Mouse (Mus musculus) lung, embryonic 16.5 days (tissue): ENCODE measurements around the gene Ufc1. TPM values are rescaled to one million over a fixed set of nuclear protein-coding genes. Genes with fewer than 3 reads are reported as not detected.

Experiments used
- ATAC-seq: fragments of 200-750 bp; cut with Nextera tagmentation; 2 replicates; pipeline ENCODE4 v1.8.0; 2017; ENCODE audit warnings: low read depth, mild to moderate bottlenecking, moderate library complexity
- H3K27ac ChIP-seq: fragments of 300-500 bp; sonication (generic); 2 replicates; pipeline ENCODE4 v1.5.1; 2014; ENCODE audit warnings: mild to moderate bottlenecking, control low read depth, low read length
- H3K27me3 ChIP-seq: fragments of 300-500 bp; sonication (generic); 2 replicates; pipeline ENCODE4 v1.6.1; 2014; ENCODE audit warnings: low read depth, low read length, mixed read lengths; ENCODE audit not compliant: control insufficient read depth, insufficient read depth
- H3K36me3 ChIP-seq: fragments of 300-500 bp; sonication (generic); 2 replicates; pipeline ENCODE4 v1.6.1; 2014; ENCODE audit warnings: low read length; ENCODE audit not compliant: control insufficient read depth, insufficient read depth
- H3K4me1 ChIP-seq: fragments of 300-500 bp; sonication (generic); replicated peaks from 2 replicates; pipeline ENCODE4 v1.6.1; 2014; ENCODE audit warnings: low read length, mixed read lengths; ENCODE audit not compliant: control insufficient read depth, insufficient read depth
- H3K4me2 ChIP-seq: fragments of 300-500 bp; sonication (generic); 2 replicates; pipeline ENCODE4 v1.6.1; 2014; ENCODE audit warnings: low read depth, low read length, control low read depth
- H3K4me3 ChIP-seq: fragments of 300-500 bp; sonication (generic); 2 replicates; pipeline ENCODE4 v1.5.1; 2014; ENCODE audit warnings: mild to moderate bottlenecking, low read length, control low read depth
- H3K9ac ChIP-seq: fragments of 300-500 bp; sonication (generic); 2 replicates; pipeline ENCODE4 v1.6.1; 2014; ENCODE audit warnings: low read length, control low read depth
- H3K9me3 ChIP-seq: fragments of 300-500 bp; sonication (generic); 2 replicates; pipeline ENCODE4 v1.6.1; 2016; ENCODE audit warnings: low read length; ENCODE audit not compliant: control insufficient read depth
- WGBS: fragments of 180-500 bp; shearing (Covaris S2); extraction: QIAGEN DNeasy Blood & Tissue Kit; methylation state at CpG from one replicate; pipeline ENCODE4 v1.1.7; 2014; 5-methylcytosine and 5-hydroxymethylcytosine counted together
- polyA plus RNA-seq: library from polyadenylated mRNA; unstranded; fragments of >200 nt; fragmentation: Nextera tagmentation; extraction: Ambion mirVana; gene quantifications from 2 replicates; pipeline ENCODE4 v1.2.1, GENCODE M21; 2015

Gene Ufc1
- polyA plus RNA-seq, 1 experiment from 2014 or later, result 109 TPM

DNA sequence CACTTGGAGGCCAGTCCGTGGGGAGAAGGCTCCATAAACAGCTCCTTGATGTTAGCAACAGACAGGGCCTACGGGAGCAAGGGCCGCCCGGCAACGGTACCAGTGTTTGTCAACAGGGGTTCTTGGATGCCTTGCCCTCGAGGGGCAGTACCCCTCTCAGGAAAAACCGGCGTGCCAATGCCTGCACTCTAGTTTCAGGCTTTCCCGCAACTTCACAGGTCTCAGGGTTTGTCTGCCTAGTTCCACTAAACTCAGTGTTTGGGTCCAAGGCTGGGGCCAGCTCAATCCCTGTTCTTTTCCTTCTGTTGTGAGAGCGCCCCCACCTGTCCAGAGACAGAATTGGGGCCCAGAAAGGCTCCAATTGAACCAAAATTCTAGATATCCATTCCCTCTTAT, 13.3 kb downstream of the Ufc1 start:
- Histone ChIP-seq H3K27me3 (no peaks in the 10 kb centered on the region), H3K27ac (peak overlapping the region; percentile 94), H3K4me3 (peak overlapping the region; percentile 80), H3K36me3 (peaks cover 19% of the 10 kb centered on the region), H3K4me1 (peaks cover 8% of the 10 kb centered on the region), H3K9ac (peak overlapping the region; percentile 77), H3K4me2 (peak overlapping the region; percentile 76), H3K9me3 (no peaks in the 10 kb centered on the region)
- ATAC-seq, result peak; percentile 67
- 2% methylated on average over 10 of the region's 10 CpGs for WGBS

DNA sequence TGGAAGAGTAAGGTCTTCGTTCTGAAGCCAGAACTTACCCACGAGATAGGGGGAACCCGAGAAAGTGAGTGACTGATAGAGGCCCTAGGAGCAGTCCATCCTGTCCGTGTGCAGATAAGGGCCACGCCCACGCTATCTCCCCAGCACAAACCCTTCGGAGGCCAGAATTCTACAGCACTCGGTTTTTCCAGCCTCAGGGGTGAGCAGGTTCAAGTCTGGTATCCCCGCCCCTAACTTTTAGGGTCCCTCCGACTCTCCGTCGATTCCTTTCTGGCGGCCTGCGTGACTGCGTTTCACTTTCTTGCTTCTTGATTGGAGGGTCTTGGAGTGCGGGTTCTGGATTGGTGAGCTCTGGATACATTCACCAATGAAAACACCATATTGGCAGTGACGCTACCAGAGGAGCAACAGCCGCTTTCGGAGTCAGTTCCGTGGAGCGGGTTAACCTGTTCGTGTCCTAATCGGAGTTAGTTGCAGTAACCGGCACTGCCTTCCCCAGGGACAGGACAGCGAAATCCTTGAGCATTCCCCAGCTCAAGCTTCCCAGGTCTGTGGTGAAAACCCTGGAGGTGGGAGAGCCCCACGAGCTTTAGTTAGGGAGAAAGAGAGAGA, 13.8 kb downstream of the Ufc1 start, which contains the start of gene Ppox:
Gene Ppox (minus strand): TSS at position 271 of the 612 bp plus-strand sequence.
- under 1% methylated on average over 26 of the region's 26 CpGs for WGBS
- Histone ChIP-seq H3K9me3 (no peaks in the 10 kb centered on the region), H3K27ac (peak within 1 kb of the TSS; percentile 94), H3K9ac (peak within 1 kb of the TSS; percentile 85), H3K27me3 (no peaks in the 10 kb centered on the region), H3K4me3 (peak within 1 kb of the TSS; percentile 80), H3K4me2 (peak within 1 kb of the TSS; percentile 90), H3K36me3 (peaks cover 24% of the 10 kb centered on the region), H3K4me1 (peaks cover 8% of the 10 kb centered on the region)
- peak; percentile 98 for ATAC-seq

DNA sequence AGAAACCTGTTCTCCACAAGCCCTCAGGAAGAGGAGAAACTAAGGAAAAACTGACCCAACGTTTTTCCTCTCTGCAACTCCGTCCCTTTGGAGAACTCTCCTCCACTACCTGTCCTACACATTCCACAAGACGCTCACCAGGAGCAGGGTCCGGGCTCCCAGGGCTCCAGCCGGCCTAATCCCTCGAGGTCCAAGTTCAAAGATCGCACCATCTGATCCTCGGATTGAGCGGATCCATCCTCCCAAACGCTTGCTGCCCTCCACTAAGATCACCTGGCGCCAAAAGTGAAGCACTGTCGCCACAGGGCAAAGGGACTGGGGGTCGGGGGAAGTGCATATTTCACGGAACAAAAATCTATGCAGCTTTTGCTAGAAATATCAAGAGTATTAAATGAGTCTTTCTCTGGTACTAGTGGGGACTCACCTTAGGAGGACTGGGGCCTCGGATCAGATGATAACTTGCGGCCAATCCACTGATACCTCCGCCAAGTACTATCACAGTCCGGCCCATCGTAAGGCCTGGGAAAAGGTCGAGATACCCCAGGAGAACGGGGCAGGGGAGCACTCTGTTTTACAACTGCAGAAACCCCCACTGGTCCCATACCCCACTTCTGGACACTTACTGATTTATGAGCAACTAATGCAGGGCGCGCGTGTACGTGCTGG, 14.4 kb downstream of the Ufc1 start:
- Histone ChIP-seq H3K27me3 (no peaks in the 10 kb centered on the region), H3K9ac (peak overlapping the region; percentile 85), H3K9me3 (no peaks in the 10 kb centered on the region), H3K4me2 (peak overlapping the region; percentile 90), H3K36me3 (peaks cover 30% of the 10 kb centered on the region), H3K27ac (peak overlapping the region; percentile 32; the same call in 1 of the 2 replicates), H3K4me1 (peaks cover 8% of the 10 kb centered on the region), H3K4me3 (peak overlapping the region; percentile 80)
- under 1% methylated on average over 25 of the region's 25 CpGs for WGBS
- peak; percentile 2 for ATAC-seq

- peaks cover 8% of the 10 kb centered on the region for H3K4me1 ChIP-seq
- peak overlapping the region; percentile 80 for H3K4me3 ChIP-seq
- peaks cover 34% of the 10 kb centered on the region for H3K36me3 ChIP-seq
- peak overlapping the region; percentile 85 for H3K9ac ChIP-seq
- no peak overlapping the region for H3K27ac ChIP-seq
- no peaks in the 10 kb centered on the region for H3K9me3 ChIP-seq
- no peak for ATAC-seq
- 61% methylated on average over 5 of the region's 5 CpGs for WGBS
- H3K4me2 ChIP-seq, result peak overlapping the region; percentile 90
- no peaks in the 10 kb centered on the region for H3K27me3 ChIP-seq
Observed at GRCm38 (mm10) chr1:171279721-171280120, 15.1 kb downstream of the Ufc1 start.

DNA sequence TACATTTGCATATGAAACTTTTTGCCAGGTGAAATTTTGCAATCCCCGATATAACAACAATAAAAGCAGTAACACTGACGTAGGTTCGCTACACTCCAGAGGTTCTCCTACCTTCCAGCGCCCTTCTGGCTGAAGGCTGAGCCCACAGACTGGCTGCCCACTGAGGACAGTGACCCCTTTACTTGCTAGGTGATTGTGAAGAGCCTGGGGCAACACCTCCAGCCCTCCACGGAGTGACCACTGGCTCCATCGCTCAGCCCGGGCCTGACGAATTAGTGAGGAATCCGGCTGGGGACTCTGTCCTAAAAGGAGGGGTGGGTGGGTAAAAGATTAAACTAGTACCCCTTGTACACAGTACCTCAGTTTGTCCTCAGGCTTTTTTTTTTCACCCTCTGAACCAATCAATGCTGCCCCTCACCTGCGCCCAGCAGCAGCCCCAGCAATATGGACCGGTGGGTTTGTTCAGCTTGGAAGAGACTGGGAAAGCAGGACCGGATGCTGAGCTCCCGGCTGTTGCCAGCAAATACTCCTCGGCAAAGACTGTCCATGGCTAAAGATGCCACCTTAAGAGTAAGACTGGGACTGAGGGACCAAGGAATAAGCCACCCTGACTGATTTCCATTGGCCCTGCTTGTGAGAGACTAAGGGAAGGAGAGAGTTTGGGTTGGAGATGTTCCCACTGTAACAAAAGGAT, 15.7 kb downstream of the Ufc1 start:
- no peak for ATAC-seq
- Histone ChIP-seq H3K27ac (no peak overlapping the region), H3K27me3 (no peaks in the 10 kb centered on the region), H3K36me3 (peaks cover 40% of the 10 kb centered on the region), H3K4me3 (no peak overlapping the region), H3K9me3 (no peaks in the 10 kb centered on the region), H3K4me2 (no peak overlapping the region), H3K4me1 (peaks cover 8% of the 10 kb centered on the region), H3K9ac (no peak overlapping the region)
- 82% methylated on average over 14 of the region's 14 CpGs for WGBS

GRCm38 (mm10) chr1:171278436-171278835, 16.4 kb downstream of the Ufc1 start:
- H3K4me1 ChIP-seq, result peaks cover 8% of the 10 kb centered on the region
- H3K4me3 ChIP-seq, result no peak overlapping the region
- no peaks in the 10 kb centered on the region for H3K9me3 ChIP-seq
- H3K4me2 ChIP-seq, result no peak overlapping the region
- H3K36me3 ChIP-seq, result peaks cover 44% of the 10 kb centered on the region
- no peaks in the 10 kb centered on the region for H3K27me3 ChIP-seq
- H3K27ac ChIP-seq, result no peak overlapping the region
- no peak overlapping the region for H3K9ac ChIP-seq
- ATAC-seq, result no peak
- 93% methylated on average over 8 of the region's 8 CpGs for WGBS

DNA sequence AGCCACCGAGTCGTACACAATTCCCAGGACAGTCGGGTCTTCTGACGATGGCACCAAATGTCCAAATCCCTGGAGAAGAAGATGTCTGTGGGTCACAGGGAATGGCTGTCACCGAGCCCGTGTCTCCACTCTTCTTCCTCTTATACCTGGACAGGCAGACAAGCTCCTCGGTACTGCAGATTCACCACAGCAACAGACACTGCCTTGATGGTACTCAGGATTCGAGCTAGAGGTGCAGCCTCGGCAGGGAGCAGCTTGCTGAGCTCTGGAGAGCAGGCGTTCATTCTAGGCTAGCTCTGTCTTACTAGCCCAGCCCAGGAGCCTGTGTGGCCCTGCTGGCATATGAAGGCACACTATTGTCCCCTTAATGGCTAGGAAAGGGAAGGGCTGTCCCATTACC, 17.1 kb downstream of the Ufc1 start:
- Histone ChIP-seq H3K27ac (no peak overlapping the region), H3K9me3 (no peaks in the 10 kb centered on the region), H3K4me2 (no peak overlapping the region), H3K4me3 (no peak overlapping the region), H3K27me3 (no peaks in the 10 kb centered on the region), H3K36me3 (peaks cover 45% of the 10 kb centered on the region), H3K4me1 (peaks cover 8% of the 10 kb centered on the region), H3K9ac (no peak overlapping the region)
- 86% methylated on average over 10 of the region's 10 CpGs for WGBS
- ATAC-seq, result no peak

DNA sequence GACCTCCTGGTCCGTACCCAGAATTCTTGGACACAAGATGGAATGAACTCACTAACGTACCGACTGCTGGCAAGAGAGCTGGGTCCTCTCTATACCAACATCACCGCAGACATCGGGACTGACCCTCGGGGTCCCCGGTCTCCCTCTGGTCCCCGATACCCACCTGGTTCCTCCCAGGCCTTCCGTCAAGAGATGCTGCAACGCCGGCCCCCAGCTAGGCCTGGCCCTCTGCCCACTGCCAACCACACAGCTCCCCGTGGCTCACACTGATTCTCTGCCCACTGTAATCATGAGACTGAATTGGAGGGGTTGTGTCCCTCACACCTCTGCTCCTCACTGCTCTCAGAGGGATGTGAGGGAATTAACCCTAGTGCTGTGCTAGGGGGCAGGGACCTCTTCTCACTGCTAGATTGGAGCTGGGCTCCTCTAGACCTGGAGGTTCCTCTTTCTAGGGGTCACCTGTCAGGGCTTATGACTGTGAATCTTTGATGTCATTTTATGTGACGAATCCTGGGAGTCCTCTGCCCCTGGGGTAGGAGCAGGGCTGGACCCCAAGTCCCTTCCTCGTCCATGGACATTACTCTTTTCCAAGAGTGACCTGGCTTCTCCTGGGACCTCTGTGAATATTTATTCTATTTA, 18.6 kb downstream of the Ufc1 start:
- no peak for ATAC-seq
- Histone ChIP-seq H3K27me3 (no peaks in the 10 kb centered on the region), H3K9ac (no peak overlapping the region), H3K4me2 (no peak overlapping the region), H3K4me3 (no peak overlapping the region), H3K27ac (no peak overlapping the region), H3K9me3 (no peaks in the 10 kb centered on the region), H3K4me1 (peaks cover 17% of the 10 kb centered on the region), H3K36me3 (peaks cover 47% of the 10 kb centered on the region)
- 87% methylated on average over 14 of the region's 14 CpGs for WGBS
